In the genomic region with DNA sequence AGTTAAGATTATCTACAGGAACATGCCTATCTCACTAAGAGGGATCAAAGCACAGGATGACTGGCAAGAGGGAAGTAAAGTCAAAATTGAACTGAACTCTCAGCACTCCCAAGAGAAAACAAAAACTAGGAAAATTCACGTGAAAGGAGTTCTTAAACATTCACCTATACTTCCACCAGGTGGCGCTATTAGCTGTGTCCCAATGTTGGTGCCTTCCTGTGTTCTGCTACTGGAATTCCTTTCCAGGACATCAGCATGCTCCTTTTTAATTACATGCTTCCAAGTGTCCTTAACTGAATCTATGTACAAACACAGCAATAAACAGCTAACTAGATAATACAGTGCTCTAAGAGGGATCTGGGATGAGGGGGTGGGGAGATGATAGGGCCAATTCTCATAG, we compare ENCODE assay signal across 9 mouse cellular contexts. TPM values are rescaled to one million over a fixed set of nuclear protein-coding genes. Genes with fewer than 3 reads are reported as not detected.
DNase-seq lines count a peak whose midpoint lies in the region; ATAC-seq and TF ChIP-seq lines count a peak whose summit lies in the region.
"Had no signal": no experiment of that assay in that cellular context is flagged by ENCODE, and none has a peak within 500 bp of the region (broad histone marks: within the 10 kb centered on the region; RNA-seq: fewer than 3 reads in every experiment).

No protein-coding gene starts in this region.

- no peak overlapping the region for H3K9ac ChIP-seq in hindbrain, embryonic 14.5 days
- H3K9ac ChIP-seq in hindbrain, embryonic 13.5 days = no peak overlapping the region
- H3K9ac ChIP-seq in stomach, postnatal 0 days (ENCODE audit: low read length) = no peak overlapping the region
- H3K9ac ChIP-seq: limb, embryonic 12.5 days had no signal

- DNase-seq in hindbrain, embryonic 14.5 days (ENCODE audit: low spot score) = peak; percentile 80
- DNase-seq in c-Kit-positive CD71-positive TER-119-positive erythroid progenitor cells, embryonic 14.5 days (ENCODE audit: low spot score) = peak; percentile 59
- peak; percentile 21 to 57 for DNase-seq in frontal cortex, postnatal 36 days (ENCODE audit: low spot score in 2 of 2)
- DNase-seq in kidney, postnatal 14 days = peak; percentile 76
- no peak for DNase-seq in lung, adult 2 months
- DNase-seq in stomach, postnatal 0 days (ENCODE audit: low spot score) = peak; percentile 42

- no peaks in the 10 kb centered on the region for H3K27me3 ChIP-seq in hindbrain, embryonic 14.5 days (ENCODE audit: control insufficient read depth, insufficient read depth, low read length)
- H3K27me3 ChIP-seq in hindbrain, embryonic 13.5 days = no peaks in the 10 kb centered on the region
- no peaks in the 10 kb centered on the region for H3K27me3 ChIP-seq in E14TG2a.4 (ENCODE audit: insufficient read depth, low read length)
- no peaks in the 10 kb centered on the region for H3K27me3 ChIP-seq in stomach, postnatal 0 days (ENCODE audit: control insufficient read depth, insufficient read depth, low read length)
- H3K27me3 ChIP-seq: limb, embryonic 12.5 days had no signal

- no peak for TF ChIP-seq EP300 in stomach, postnatal 0 days (optimal IDR thresholded peaks at IDR 0.05)

- TF ChIP-seq CTCF in E14TG2a.4 (conservative IDR thresholded peaks at IDR 0.05; ENCODE audit: low read length) = peak; percentile 73
- peak; percentile 46 for TF ChIP-seq CTCF in lung, adult 2 months (IDR thresholded peaks at IDR 0.05; ENCODE audit: insufficient read depth, low read length)
- peak; percentile 91 for TF ChIP-seq CTCF in stomach, postnatal 0 days (IDR thresholded peaks at IDR 0.05; ENCODE audit: low read depth)

- H3K4me3 ChIP-seq in hindbrain, embryonic 14.5 days (replicated peaks; ENCODE audit: low read length) = no peak overlapping the region
- no peak overlapping the region for H3K4me3 ChIP-seq in hindbrain, embryonic 13.5 days
- H3K4me3 ChIP-seq in E14TG2a.4 (replicated peaks; ENCODE audit: low read length) = no peak overlapping the region
- no peak overlapping the region for H3K4me3 ChIP-seq in lung, adult 2 months (replicated peaks; ENCODE audit: extremely low read depth, low read depth, low read length)
- no peak overlapping the region for H3K4me3 ChIP-seq in stomach, postnatal 0 days (ENCODE audit: low read depth, low read length)
- H3K4me3 ChIP-seq: limb, embryonic 12.5 days had no signal

- TF ChIP-seq POLR2A in lung, adult 2 months (IDR thresholded peaks at IDR 0.05; ENCODE audit: borderline replicate concordance, extremely low read depth, low read depth, low read length) = no peak

- H3K27ac ChIP-seq in hindbrain, embryonic 14.5 days = no peak overlapping the region
- no peak overlapping the region for H3K27ac ChIP-seq in hindbrain, embryonic 13.5 days
- H3K27ac ChIP-seq in stomach, postnatal 0 days (replicated peaks) = no peak overlapping the region
- H3K27ac ChIP-seq: limb, embryonic 12.5 days had no signal

- no peaks in the 10 kb centered on the region for H3K4me1 ChIP-seq in hindbrain, embryonic 14.5 days (replicated peaks; ENCODE audit: control insufficient read depth, insufficient read depth, low read length)
- H3K4me1 ChIP-seq in hindbrain, embryonic 13.5 days (replicated peaks) = no peaks in the 10 kb centered on the region
- peaks cover 5% of the 10 kb centered on the region; the same call in 1 of the 2 replicates for H3K4me1 ChIP-seq in E14TG2a.4 (replicated peaks; ENCODE audit: low read depth, low read length)
- peaks cover 12% of the 10 kb centered on the region for H3K4me1 ChIP-seq in lung, adult 2 months (ENCODE audit: control insufficient read depth, insufficient read depth, low read length)
- no peaks in the 10 kb centered on the region for H3K4me1 ChIP-seq in stomach, postnatal 0 days (replicated peaks; ENCODE audit: control insufficient read depth, insufficient read depth)
- H3K4me1 ChIP-seq: limb, embryonic 12.5 days had no signal

- ATAC-seq in hindbrain, embryonic 14.5 days (ENCODE audit: low FRiP score) = no peak
- ATAC-seq in hindbrain, embryonic 13.5 days (ENCODE audit: low FRiP score) = no peak
- ATAC-seq in stomach, postnatal 0 days (ENCODE audit: low FRiP score, low TSS enrichment) = no peak

- no peaks in the 10 kb centered on the region for H3K36me3 ChIP-seq in hindbrain, embryonic 14.5 days (replicated peaks; ENCODE audit: control insufficient read depth, insufficient read depth)
- H3K36me3 ChIP-seq in hindbrain, embryonic 13.5 days = no peaks in the 10 kb centered on the region
- H3K36me3 ChIP-seq in E14TG2a.4 (ENCODE audit: insufficient read depth, low read length) = no peaks in the 10 kb centered on the region
- no peaks in the 10 kb centered on the region for H3K36me3 ChIP-seq in stomach, postnatal 0 days (ENCODE audit: control insufficient read depth, insufficient read depth, low read length)
- H3K36me3 ChIP-seq: limb, embryonic 12.5 days had no signal

- WGBS in hindbrain, embryonic 14.5 days = 2% methylated on average over 2 of the region's 2 CpGs
- WGBS in hindbrain, embryonic 13.5 days = 2% methylated on average over 2 of the region's 2 CpGs
- WGBS in lung, adult 2 months = 4% methylated on average over 2 of the region's 2 CpGs
- 2% methylated on average over 2 of the region's 2 CpGs for WGBS in stomach, postnatal 0 days

- H3K4me2 ChIP-seq in hindbrain, embryonic 14.5 days (replicated peaks) = no peak overlapping the region
- H3K4me2 ChIP-seq in hindbrain, embryonic 13.5 days = no peak overlapping the region
- no peak overlapping the region for H3K4me2 ChIP-seq in stomach, postnatal 0 days (replicated peaks; ENCODE audit: low read depth)
- H3K4me2 ChIP-seq: limb, embryonic 12.5 days had no signal

- no peaks in the 10 kb centered on the region for H3K9me3 ChIP-seq in hindbrain, embryonic 14.5 days (ENCODE audit: control insufficient read depth, low read length)
- H3K9me3 ChIP-seq in hindbrain, embryonic 13.5 days = no peaks in the 10 kb centered on the region
- no peaks in the 10 kb centered on the region for H3K9me3 ChIP-seq in E14TG2a.4 (ENCODE audit: low read length)
- H3K9me3 ChIP-seq in stomach, postnatal 0 days (ENCODE audit: control insufficient read depth, low read length) = no peaks in the 10 kb centered on the region
- H3K9me3 ChIP-seq: limb, embryonic 12.5 days had no signal

RNA-seq across cellular contexts. Expression of a gene that starts 25.3 kb away (rescaled TPM):
- polyA plus RNA-seq in hindbrain, embryonic 14.5 days (2014; fragmentation: Nextera tagmentation; extraction: Ambion mirVana) = 59.6 and 66.2 TPM in 2 replicates
- 64.3 and 66.5 TPM in 2 replicates for polyA plus RNA-seq in hindbrain, embryonic 13.5 days (2015; fragmentation: Nextera tagmentation; extraction: Ambion mirVana)
- 4.3 and 8.7 TPM in 2 replicates for polyA plus RNA-seq in lung, adult 2 months (2012; rRNA removed)
- polyA plus RNA-seq in stomach, postnatal 0 days (2015; fragmentation: Nextera tagmentation; extraction: Ambion mirVana) = 44.7 and 46.6 TPM in 2 replicates

RNA-seq across cellular contexts. Expression of a gene that starts 34.0 kb away (rescaled TPM):
- polyA plus RNA-seq in hindbrain, embryonic 14.5 days (2014; fragmentation: Nextera tagmentation; extraction: Ambion mirVana) = 0.29 and 0.57 TPM in 2 replicates
- polyA plus RNA-seq in hindbrain, embryonic 13.5 days (2015; fragmentation: Nextera tagmentation; extraction: Ambion mirVana) = 0.53 and 0.63 TPM in 2 replicates
- polyA plus RNA-seq in lung, adult 2 months (2012; rRNA removed) = 2.7 and 5.9 TPM in 2 replicates
- 4.8 and 5.1 TPM in 2 replicates for polyA plus RNA-seq in stomach, postnatal 0 days (2015; fragmentation: Nextera tagmentation; extraction: Ambion mirVana)

RNA-seq across cellular contexts. Expression of a gene that starts 50.3 kb away (rescaled TPM):
- polyA plus RNA-seq in hindbrain, embryonic 14.5 days (2014; fragmentation: Nextera tagmentation; extraction: Ambion mirVana) = 24.2 and 26.2 TPM in 2 replicates
- 15.4 and 16.6 TPM in 2 replicates for polyA plus RNA-seq in hindbrain, embryonic 13.5 days (2015; fragmentation: Nextera tagmentation; extraction: Ambion mirVana)
- 5.4 and 9.0 TPM in 2 replicates for polyA plus RNA-seq in lung, adult 2 months (2012; rRNA removed)
- 6.9 and 7.7 TPM in 2 replicates for polyA plus RNA-seq in stomach, postnatal 0 days (2015; fragmentation: Nextera tagmentation; extraction: Ambion mirVana)
